Mouse (Mus musculus): ENCODE measurements around the gene Chchd1.

GRCm38 (mm10) chr14:20719767-20720166 lies 17.0 kb downstream of the Chchd1 start:
- no peak for TF ChIP-seq CTCF (IDR thresholded peaks at IDR 0.05; ENCODE audit: extremely low read depth, insufficient read length, insufficient replicate concordance, low read depth, low read length)
- TF ChIP-seq POLR2A (IDR thresholded peaks at IDR 0.05; ENCODE audit: low read depth, low read length), result no peak
